ENCODE assay signal across 23 mouse cellular contexts in genomic region chr12:75311879-75312278, GRCm38 (mm10). TPM values are rescaled to one million over a fixed set of nuclear protein-coding genes. Genes with fewer than 3 reads are reported as not detected.
DNase-seq lines count a peak whose midpoint lies in the region; ATAC-seq and TF ChIP-seq lines count a peak whose summit lies in the region.
"Had no signal": no experiment of that assay in that cellular context is flagged by ENCODE, and none has a peak within 500 bp of the region (broad histone marks: within the 10 kb centered on the region; RNA-seq: fewer than 3 reads in every experiment).

No protein-coding gene starts in this region.

- no peaks in the 10 kb centered on the region for H3K9me3 ChIP-seq in heart, postnatal 0 days (replicated peaks; ENCODE audit: control insufficient read depth, low read length)
- H3K9me3 ChIP-seq in kidney, embryonic 15.5 days (replicated peaks): no peaks in the 10 kb centered on the region
- H3K9me3 ChIP-seq: heart, embryonic 12.5 days; hindbrain, embryonic 13.5 days; lung, embryonic 15.5 days; stomach, embryonic 15.5 days had no signal

- no peak for TF ChIP-seq EP300 in heart, postnatal 0 days (IDR thresholded peaks at IDR 0.05; ENCODE audit: low read depth)

- intact Hi-C loops in heart, postnatal 10 days (cut with DNase I): loop anchor here (5.0 kb wide), 1 partner anchor 45 kb away; no protein-coding TSS in a partner anchor

- WGBS in heart, postnatal 0 days: 74% methylated on average over 8 of the region's 8 CpGs
- WGBS in kidney, embryonic 15.5 days: 67% methylated on average over 8 of the region's 8 CpGs

- H3K4me2 ChIP-seq in heart, postnatal 0 days (ENCODE audit: low read depth, low read length): no peak overlapping the region
- no peak overlapping the region for H3K4me2 ChIP-seq in kidney, embryonic 15.5 days
- H3K4me2 ChIP-seq: heart, embryonic 12.5 days; hindbrain, embryonic 13.5 days; midbrain, embryonic 11.5 days; stomach, embryonic 15.5 days had no signal

- H3K9ac ChIP-seq in heart, postnatal 0 days (replicated peaks; ENCODE audit: low read depth, low read length): no peak overlapping the region
- no peak overlapping the region for H3K9ac ChIP-seq in kidney, embryonic 15.5 days
- H3K9ac ChIP-seq: heart, embryonic 12.5 days; hindbrain, embryonic 13.5 days; liver, embryonic 14.5 days; lung, embryonic 15.5 days; stomach, embryonic 15.5 days had no signal

- no peak for TF ChIP-seq CTCF in heart, postnatal 0 days (IDR thresholded peaks at IDR 0.05; ENCODE audit: low read depth)

- H3K36me3 ChIP-seq in heart, postnatal 0 days (replicated peaks; ENCODE audit: control insufficient read depth, insufficient read depth, low read length): no peaks in the 10 kb centered on the region
- H3K36me3 ChIP-seq in kidney, embryonic 15.5 days: no peaks in the 10 kb centered on the region
- H3K36me3 ChIP-seq: heart, embryonic 12.5 days; hindbrain, embryonic 13.5 days; lung, embryonic 15.5 days; stomach, embryonic 15.5 days had no signal

- peaks cover 3% of the 10 kb centered on the region; the same call in 1 of the 2 replicates for H3K4me1 ChIP-seq in heart, postnatal 0 days (ENCODE audit: control insufficient read depth, insufficient read depth)
- peaks cover 14% of the 10 kb centered on the region for H3K4me1 ChIP-seq in kidney, embryonic 15.5 days
- peaks cover 12% of the 10 kb centered on the region for H3K4me1 ChIP-seq in brown adipose tissue, adult 24 weeks (ENCODE audit: control insufficient read depth, insufficient read depth, insufficient read length, low read length)
- H3K4me1 ChIP-seq: stomach, embryonic 15.5 days had no signal

- DNase-seq in heart, postnatal 0 days (ENCODE audit: low spot score): peak; percentile 4
- no peak for DNase-seq in heart, postnatal 10 days
- DNase-seq in kidney, postnatal 14 days: peak; percentile 24
- peak; percentile 38 for DNase-seq in lung, postnatal 14 days
- DNase-seq in adrenal gland, postnatal 4 days (ENCODE audit: low spot score in 2 of 2): no peak
- DNase-seq: adrenal gland, postnatal 25 days; cerebellum, adult 2 months; cerebellum, postnatal 14 days; heart, postnatal 14 days; liver; right cerebral cortex, postnatal 25 days had no signal

- H3K27me3 ChIP-seq in heart, postnatal 0 days (ENCODE audit: control insufficient read depth, insufficient read depth, low read length): peaks cover 15% of the 10 kb centered on the region; the same call in 1 of the 2 replicates
- no peaks in the 10 kb centered on the region for H3K27me3 ChIP-seq in kidney, embryonic 15.5 days
- H3K27me3 ChIP-seq: lung, embryonic 15.5 days; stomach, embryonic 15.5 days had no signal

- ATAC-seq in heart, postnatal 0 days (ENCODE audit: insufficient read depth, low read depth): no peak
- no peak for ATAC-seq in kidney, embryonic 15.5 days (replicated peaks; ENCODE audit: low FRiP score)
- ATAC-seq: forebrain, embryonic 16.5 days; intestine, postnatal 0 days; midbrain, embryonic 16.5 days had no signal

- H3K27ac ChIP-seq in heart, postnatal 0 days (ENCODE audit: low read depth): no peak overlapping the region
- no peak overlapping the region for H3K27ac ChIP-seq in kidney, embryonic 15.5 days
- 0 out of 2 replicates have a peak overlapping the region, but pooled peaks have one; percentile 4 for H3K27ac ChIP-seq in brown adipose tissue, adult 24 weeks (replicated peaks; ENCODE audit: low read depth, low read length)
- H3K27ac ChIP-seq: hindbrain, embryonic 13.5 days; liver, embryonic 14.5 days; lung, embryonic 15.5 days; stomach, embryonic 15.5 days had no signal

- H3K4me3 ChIP-seq in heart, postnatal 0 days (ENCODE audit: low read depth, low read length): no peak overlapping the region
- H3K4me3 ChIP-seq in kidney, embryonic 15.5 days (replicated peaks): no peak overlapping the region
- H3K4me3 ChIP-seq in brown adipose tissue, adult 24 weeks (ENCODE audit: insufficient read depth, low read depth, low read length): no peak overlapping the region
- H3K4me3 ChIP-seq: erythroblast, embryonic 14.5 days; heart, embryonic 12.5 days; hindbrain, embryonic 13.5 days; lung, embryonic 15.5 days; stomach, embryonic 15.5 days had no signal

RNA-seq across cellular contexts. Expression of gene Rhoj, which starts 3.8 kb away (rescaled TPM):
- 107 and 146 TPM in 2 replicates for total RNA-seq in heart, postnatal 0 days (2014; rRNA removed; ENCODE audit: low replicate concordance)
- 42.9 TPM in 2 replicates for polyA plus RNA-seq in heart, postnatal 0 days (2015; fragmentation: Nextera tagmentation; extraction: Ambion mirVana)
- total RNA-seq in heart, postnatal 10 days (2021): 10 to 100 TPM; 47.2 to 63.3 TPM
- 48.5 and 59.7 TPM in 2 replicates for polyA plus RNA-seq in kidney, embryonic 15.5 days (2015; fragmentation: Nextera tagmentation; extraction: Ambion mirVana)
- 14.4 and 16.0 TPM in 2 replicates for polyA plus RNA-seq in brown adipose tissue, adult 24 weeks (2012; ENCODE audit: insufficient read depth, insufficient read length, missing spikeins)
- total RNA-seq in adrenal gland, postnatal 4 days (2021): 10 to 100 TPM; 25.5 to 29.3 TPM

Comparison
In these comparisons a context has a peak if more than half of its experiments do, and no peak if none do; other contexts are left out.
1. DNase-seq: peak in heart, postnatal 0 days (single experiment), kidney, postnatal 14 days (single experiment) and lung, postnatal 14 days (single experiment); none in heart, postnatal 10 days (0 of 2) and adrenal gland, postnatal 4 days (0 of 2).